Mouse (Mus musculus) stomach, embryonic 15.5 days (tissue): ENCODE measurements at regions not wholly inside any gene's neighbourhood (a gene's known extent, or its start where the extent isn't known, plus 50 kb on each side); places are given as distances from the start of the nearest gene placed in this dataset.

Experiments used
- ATAC-seq: fragments of 200-750 bp; cut with Nextera tagmentation; 2 replicates; pipeline ENCODE4 v1.8.0; 2017; ENCODE audit warnings: low read depth, moderate number of reproducible peaks, moderate TSS enrichment; ENCODE audit not compliant: insufficient read depth, low FRiP score
- H3K27ac ChIP-seq: fragments of 300-500 bp; sonication (generic); 2 replicates; pipeline ENCODE4 v1.5.1; 2015; ENCODE audit warnings: mild to moderate bottlenecking, inconsistent platforms
- H3K27me3 ChIP-seq: fragments of 300-500 bp; sonication (generic); replicated peaks from 2 replicates; pipeline ENCODE4 v1.6.1; 2015; ENCODE audit warnings: inconsistent platforms
- H3K36me3 ChIP-seq: fragments of 300-500 bp; sonication (generic); 2 replicates; pipeline ENCODE4 v1.6.1; 2015; ENCODE audit warnings: inconsistent platforms
- H3K4me1 ChIP-seq: fragments of 300-500 bp; sonication (generic); 2 replicates; pipeline ENCODE4 v1.6.1; 2015; ENCODE audit warnings: inconsistent platforms
- H3K4me2 ChIP-seq: fragments of 300-500 bp; sonication (generic); 2 replicates; pipeline ENCODE4 v1.6.1; 2015; ENCODE audit warnings: mild to moderate bottlenecking, inconsistent platforms
- H3K4me3 ChIP-seq: fragments of 300-500 bp; sonication (generic); replicated peaks from 2 replicates; pipeline ENCODE4 v1.5.1; 2015; ENCODE audit warnings: inconsistent platforms
- H3K9ac ChIP-seq: fragments of 300-500 bp; sonication (generic); 2 replicates; pipeline ENCODE4 v1.6.1; 2015; ENCODE audit warnings: inconsistent platforms
- H3K9me3 ChIP-seq: fragments of 300-500 bp; sonication (generic); 2 replicates; pipeline ENCODE4 v1.6.1; 2016; ENCODE audit warnings: inconsistent platforms
- WGBS: fragments of 180-500 bp; shearing (Covaris S2); methylation state at CpG from one replicate; pipeline ENCODE4 v1.1.7; 2015; 5-methylcytosine and 5-hydroxymethylcytosine counted together

GRCm38 (mm10) chr12:71430331-71430730 is 120.6 kb downstream of the Dact1 start:
- 37% methylated on average over 11 of the region's 11 CpGs for WGBS
- Histone ChIP-seq H3K9me3 (no peaks in the 10 kb centered on the region), H3K9ac (no peak overlapping the region), H3K27ac (no peak overlapping the region), H3K27me3 (no peaks in the 10 kb centered on the region), H3K4me2 (no peak overlapping the region), H3K4me1 (0 out of 2 replicates have a peak, but pooled peaks cover 12% of the 10 kb centered on the region), H3K36me3 (no peaks in the 10 kb centered on the region), H3K4me3 (no peak overlapping the region)
- ATAC-seq, result no peak

GRCm38 (mm10) chr12:71431116-71431515 is 121.4 kb downstream of the Dact1 start:
- Histone ChIP-seq H3K9me3 (no peaks in the 10 kb centered on the region), H3K36me3 (no peaks in the 10 kb centered on the region), H3K27ac (no peak overlapping the region), H3K4me1 (0 out of 2 replicates have a peak, but pooled peaks cover 12% of the 10 kb centered on the region), H3K27me3 (no peaks in the 10 kb centered on the region), H3K4me3 (no peak overlapping the region), H3K9ac (no peak overlapping the region), H3K4me2 (no peak overlapping the region)
- no peak for ATAC-seq
- 54% methylated on average over 8 of the region's 8 CpGs for WGBS

GRCm38 (mm10) chr12:71433549-71434200 is 124.0 kb downstream of the Dact1 start:
- 0 out of 2 replicates have a peak, but pooled peaks cover 17% of the 10 kb centered on the region for H3K4me1 ChIP-seq
- H3K9ac ChIP-seq, result no peak overlapping the region
- 33% methylated on average over 9 of the region's 9 CpGs for WGBS
- no peak overlapping the region for H3K4me2 ChIP-seq
- no peak overlapping the region for H3K27ac ChIP-seq
- no peak overlapping the region for H3K4me3 ChIP-seq
- no peaks in the 10 kb centered on the region for H3K9me3 ChIP-seq
- no peaks in the 10 kb centered on the region for H3K27me3 ChIP-seq
- ATAC-seq, result no peak
- no peaks in the 10 kb centered on the region for H3K36me3 ChIP-seq

- Histone ChIP-seq H3K4me1 (0 out of 2 replicates have a peak, but pooled peaks cover 14% of the 10 kb centered on the region), H3K36me3 (no peaks in the 10 kb centered on the region), H3K4me3 (no peak overlapping the region), H3K4me2 (no peak overlapping the region), H3K27ac (no peak overlapping the region), H3K9me3 (no peaks in the 10 kb centered on the region), H3K9ac (no peak overlapping the region), H3K27me3 (no peaks in the 10 kb centered on the region)
- 36% methylated on average over 6 of the region's 6 CpGs for WGBS
- ATAC-seq, result peak; percentile 31; the same call in 1 of the 2 replicates
These were observed 128.6 kb downstream of the Dact1 start for GRCm38 (mm10) chr12:71438254-71438653.

GRCm38 (mm10) chr12:71440863-71441262 is 131.2 kb downstream of the Dact1 start:
- 0 out of 2 replicates have a peak, but pooled peaks cover 4% of the 10 kb centered on the region for H3K4me1 ChIP-seq
- no peaks in the 10 kb centered on the region for H3K27me3 ChIP-seq
- no peak overlapping the region for H3K4me2 ChIP-seq
- H3K4me3 ChIP-seq, result no peak overlapping the region
- ATAC-seq, result no peak
- no peaks in the 10 kb centered on the region for H3K9me3 ChIP-seq
- 82% methylated on average over 3 of the region's 3 CpGs for WGBS
- H3K27ac ChIP-seq, result no peak overlapping the region
- H3K36me3 ChIP-seq, result no peaks in the 10 kb centered on the region
- no peak overlapping the region for H3K9ac ChIP-seq

- ATAC-seq, result no peak
These were observed 131.6 kb downstream of the Dact1 start for GRCm38 (mm10) chr12:71441272-71441671.

GRCm38 (mm10) chr12:71446177-71446891 is 136.7 kb downstream of the Dact1 start:
- Histone ChIP-seq H3K4me1 (no peaks in the 10 kb centered on the region), H3K27ac (peak overlapping the region; percentile 62; the same call in 1 of the 2 replicates), H3K9me3 (no peaks in the 10 kb centered on the region), H3K9ac (no peak overlapping the region), H3K27me3 (no peaks in the 10 kb centered on the region), H3K36me3 (no peaks in the 10 kb centered on the region), H3K4me3 (no peak overlapping the region), H3K4me2 (no peak overlapping the region)
- WGBS, result 33% methylated on average over 8 of the region's 8 CpGs
- no peak for ATAC-seq

More at GRCm38 (mm10) chr12:71441272-71441671, 131.6 kb downstream of the Dact1 start:
- Histone ChIP-seq H3K9ac (no peak overlapping the region), H3K36me3 (no peaks in the 10 kb centered on the region), H3K4me2 (no peak overlapping the region), H3K4me3 (no peak overlapping the region), H3K4me1 (0 out of 2 replicates have a peak, but pooled peaks cover 4% of the 10 kb centered on the region), H3K27me3 (no peaks in the 10 kb centered on the region), H3K27ac (no peak overlapping the region), H3K9me3 (no peaks in the 10 kb centered on the region)
- whole genome bisulfite sequencing, result 72% methylated on average over 5 of the region's 5 CpGs

GRCm38 (mm10) chr12:71446892-71447268 is 137.2 kb downstream of the Dact1 start:
- Histone ChIP-seq H3K9ac (no peak overlapping the region), H3K4me2 (no peak overlapping the region), H3K9me3 (no peaks in the 10 kb centered on the region), H3K4me1 (no peaks in the 10 kb centered on the region), H3K4me3 (no peak overlapping the region), H3K36me3 (no peaks in the 10 kb centered on the region), H3K27ac (peak overlapping the region; percentile 62; the same call in 1 of the 2 replicates), H3K27me3 (no peaks in the 10 kb centered on the region)
- WGBS, result 32% methylated on average over 7 of the region's 7 CpGs
- ATAC-seq, result no peak

- no peaks in the 10 kb centered on the region for H3K27me3 ChIP-seq
- no peaks in the 10 kb centered on the region for H3K4me1 ChIP-seq
- WGBS, result 77% methylated on average over 3 of the region's 3 CpGs
- no peak overlapping the region for H3K9ac ChIP-seq
- H3K4me3 ChIP-seq, result no peak overlapping the region
- no peaks in the 10 kb centered on the region for H3K36me3 ChIP-seq
- no peak overlapping the region for H3K4me2 ChIP-seq
- H3K27ac ChIP-seq, result no peak overlapping the region
- no peaks in the 10 kb centered on the region for H3K9me3 ChIP-seq
- ATAC-seq, result no peak
These were observed 139.3 kb downstream of the Dact1 start for GRCm38 (mm10) chr12:71449032-71449431.

GRCm38 (mm10) chr12:71450128-71450527 is 140.4 kb downstream of the Dact1 start:
- WGBS, result 64% methylated on average over 4 of the region's 4 CpGs
- no peak overlapping the region for H3K4me3 ChIP-seq

GRCm38 (mm10) chr12:71450680-71451463 is 141.2 kb downstream of the Dact1 start:
- no peak overlapping the region for H3K4me2 ChIP-seq
- no peak overlapping the region for H3K4me3 ChIP-seq
- no peak overlapping the region for H3K9ac ChIP-seq
- 66% methylated on average over 14 of the region's 14 CpGs for WGBS
- H3K27ac ChIP-seq, result no peak overlapping the region; the same call in 1 of the 2 replicates
- no peaks in the 10 kb centered on the region for H3K9me3 ChIP-seq
- ATAC-seq, result no peak
- H3K27me3 ChIP-seq, result no peaks in the 10 kb centered on the region
- no peaks in the 10 kb centered on the region for H3K36me3 ChIP-seq
- H3K4me1 ChIP-seq, result no peaks in the 10 kb centered on the region

More at GRCm38 (mm10) chr12:71450128-71450527, 140.4 kb downstream of the Dact1 start:
- Histone ChIP-seq H3K36me3 (no peaks in the 10 kb centered on the region), H3K9me3 (no peaks in the 10 kb centered on the region), H3K4me1 (no peaks in the 10 kb centered on the region), H3K9ac (no peak overlapping the region), H3K4me2 (no peak overlapping the region), H3K27me3 (no peaks in the 10 kb centered on the region), H3K27ac (no peak overlapping the region)
- ATAC-seq, result no peak

GRCm38 (mm10) chr12:71456900-71457299 is 147.2 kb downstream of the Dact1 start:
- no peaks in the 10 kb centered on the region for H3K36me3 ChIP-seq
- H3K9me3 ChIP-seq, result no peaks in the 10 kb centered on the region
- no peak overlapping the region for H3K4me2 ChIP-seq
- ATAC-seq, result no peak
- no peak overlapping the region for H3K4me3 ChIP-seq
- no peak overlapping the region for H3K27ac ChIP-seq
- no peak overlapping the region for H3K9ac ChIP-seq
- no peaks in the 10 kb centered on the region for H3K27me3 ChIP-seq
- no peaks in the 10 kb centered on the region for H3K4me1 ChIP-seq
- 68% methylated on average over 6 of the region's 6 CpGs for WGBS
